Mouse (Mus musculus): Measurements from ENCODE around the gene Hoxc9. TPM values are rescaled to one million over a fixed set of nuclear protein-coding genes. Genes with fewer than 3 reads are reported as not detected.

The Hoxc9 gene
- polyA plus RNA-seq, 1 experiment from 2014 or later = 0.06 TPM

DNA sequence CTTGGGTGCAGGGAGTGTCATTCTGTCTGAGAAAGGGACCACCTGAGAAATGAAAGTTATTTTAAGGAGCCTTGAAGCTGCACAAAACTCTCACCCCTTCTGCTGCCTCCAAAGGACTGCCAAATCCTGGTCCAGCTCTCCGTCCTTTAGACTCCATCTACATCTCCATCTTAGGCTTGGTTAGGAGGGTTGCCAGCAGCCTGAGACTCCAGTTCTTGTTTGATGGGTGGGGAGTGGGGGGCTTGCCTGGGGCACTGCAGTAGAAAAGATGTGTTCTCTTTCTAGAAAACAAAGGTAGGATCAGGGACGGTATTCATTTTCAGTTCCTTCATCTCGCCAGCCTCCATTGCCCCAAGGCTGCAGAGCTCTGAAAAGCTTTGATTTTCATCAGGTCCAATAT, 21.2 kb downstream of the Hoxc9 start:
- Histone ChIP-seq H3K4me2 (0 out of 2 replicates have a peak overlapping the region, but pooled peaks have one; percentile 86), H3K36me3 (no peaks in the 10 kb centered on the region), H3K27ac (no peak overlapping the region), H3K9ac (no peak overlapping the region), H3K27me3 (replicated peaks) (peaks cover 89% of the 10 kb centered on the region), H3K4me1 (peaks cover 15% of the 10 kb centered on the region), H3K4me3 (replicated peaks) (no peak overlapping the region), H3K9me3 (no peaks in the 10 kb centered on the region)
- WGBS = 6% methylated on average over 3 of the region's 3 CpGs
- no peak for ATAC-seq (ENCODE audit: insufficient read depth, low FRiP score, low read depth)

DNA sequence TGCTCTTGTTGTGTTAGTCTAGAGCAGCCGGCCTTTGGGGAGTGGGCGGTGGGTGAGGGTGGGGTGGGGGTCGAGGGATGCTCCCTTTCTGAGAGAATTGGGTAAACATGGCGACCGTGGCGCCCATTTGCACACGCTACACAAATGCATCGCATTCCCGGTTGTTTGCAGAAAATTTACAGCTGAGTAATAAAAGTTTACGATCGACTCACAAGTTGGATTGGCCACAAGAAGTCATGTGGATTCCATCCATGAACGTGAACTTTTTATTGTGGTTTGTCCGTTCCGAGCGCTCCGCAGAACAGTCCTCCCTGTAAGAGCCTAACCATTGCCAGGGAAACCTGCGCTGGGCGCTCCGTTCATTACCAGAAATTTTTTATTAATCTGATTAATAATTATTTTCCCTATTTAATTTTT, 21.7 kb downstream of the Hoxc9 start, which contains the start of gene Hoxc6:
Hoxc6 (plus strand) TSS at position 319 of the 417 bp plus-strand sequence.
- ATAC-seq (ENCODE audit: insufficient read depth, low FRiP score, low read depth) = no peak
- Histone ChIP-seq H3K27ac (peak within 1 kb of the TSS; percentile 21; the same call in 1 of the 2 replicates), H3K9me3 (no peaks in the 10 kb centered on the region), H3K36me3 (no peaks in the 10 kb centered on the region), H3K4me3 (replicated peaks) (peak within 1 kb of the TSS; percentile 44), H3K4me2 (peak within 1 kb of the TSS; percentile 86), H3K27me3 (replicated peaks) (peaks cover 89% of the 10 kb centered on the region), H3K9ac (no peak within 1 kb of the TSS), H3K4me1 (peaks cover 15% of the 10 kb centered on the region)
- 4% methylated on average over 19 of the region's 19 CpGs for WGBS

DNA sequence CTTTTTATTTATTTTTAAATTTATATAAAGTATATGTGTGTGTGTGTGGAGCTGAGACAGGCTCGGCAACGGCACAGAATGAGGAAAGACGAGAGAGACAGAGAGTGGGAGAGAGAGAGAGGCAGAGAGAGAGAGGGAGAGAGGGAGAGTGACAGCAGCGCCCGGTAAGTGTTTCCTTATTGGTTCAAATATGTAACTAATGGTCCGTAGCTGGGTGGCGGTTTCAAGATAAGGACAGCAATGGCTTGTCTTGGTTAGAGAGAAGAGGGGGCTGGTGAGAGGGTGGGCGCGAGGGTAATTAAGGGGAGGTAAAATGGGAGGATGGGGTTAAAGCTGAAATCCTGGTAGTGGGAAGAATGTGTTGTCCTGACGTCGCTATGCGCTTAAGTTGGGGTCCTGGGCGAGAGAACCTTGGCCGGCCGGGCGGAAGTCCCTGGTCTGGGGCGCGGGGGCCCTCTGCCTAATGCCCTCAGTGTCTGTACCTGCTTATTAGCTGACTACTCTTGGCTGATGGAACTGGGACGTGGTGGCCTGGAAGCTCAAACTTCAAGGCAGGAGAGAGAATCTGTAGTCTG, 22.5 kb downstream of the Hoxc9 start:
- no peaks in the 10 kb centered on the region for H3K9me3 ChIP-seq
- H3K36me3 ChIP-seq = no peaks in the 10 kb centered on the region
- ATAC-seq (ENCODE audit: insufficient read depth, low FRiP score, low read depth) = no peak
- no peak overlapping the region for H3K9ac ChIP-seq
- peak overlapping the region; percentile 21; the same call in 1 of the 2 replicates for H3K27ac ChIP-seq
- WGBS = 2% methylated on average over 19 of the region's 19 CpGs
- H3K4me3 ChIP-seq (replicated peaks) = peak overlapping the region; percentile 44
- peaks cover 15% of the 10 kb centered on the region for H3K4me1 ChIP-seq
- peak overlapping the region; percentile 86 for H3K4me2 ChIP-seq
- H3K27me3 ChIP-seq (replicated peaks) = peaks cover 90% of the 10 kb centered on the region

DNA sequence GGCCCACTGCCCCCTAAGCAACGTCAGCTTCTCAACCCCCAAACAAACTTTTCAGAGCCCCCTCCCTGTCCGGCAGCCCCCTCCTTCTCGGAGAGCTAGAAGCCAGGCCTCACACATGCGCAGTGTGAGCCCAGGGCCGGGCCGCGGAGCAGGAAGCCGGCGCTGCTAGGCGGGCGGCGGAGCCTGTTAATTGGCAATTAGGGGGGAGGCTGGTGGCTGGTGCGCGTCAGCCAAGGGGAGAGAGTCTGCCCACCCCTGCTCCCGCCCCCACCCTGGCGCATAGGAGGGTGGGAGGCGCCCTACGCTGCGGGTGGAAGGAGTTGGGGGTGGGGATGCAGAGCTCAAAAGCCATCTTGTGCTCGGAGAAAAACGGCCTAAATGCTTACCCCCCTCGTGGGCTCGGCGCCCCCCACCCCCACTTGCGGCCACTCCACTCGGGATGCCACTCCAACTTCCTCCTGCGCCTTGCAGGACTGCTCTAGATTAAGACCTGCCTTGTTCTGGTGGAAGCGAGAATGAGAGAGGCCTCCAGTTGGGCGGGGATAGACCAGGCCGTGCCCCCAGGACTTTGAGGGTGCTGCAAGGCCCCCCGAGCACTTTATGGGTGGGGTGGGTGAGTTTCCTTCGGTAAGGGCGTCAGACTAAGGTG, 23.1 kb downstream of the Hoxc9 start:
- H3K4me1 ChIP-seq = peaks cover 15% of the 10 kb centered on the region
- H3K27me3 ChIP-seq (replicated peaks) = peaks cover 95% of the 10 kb centered on the region
- peak overlapping the region; percentile 23 for H3K27ac ChIP-seq

DNA sequence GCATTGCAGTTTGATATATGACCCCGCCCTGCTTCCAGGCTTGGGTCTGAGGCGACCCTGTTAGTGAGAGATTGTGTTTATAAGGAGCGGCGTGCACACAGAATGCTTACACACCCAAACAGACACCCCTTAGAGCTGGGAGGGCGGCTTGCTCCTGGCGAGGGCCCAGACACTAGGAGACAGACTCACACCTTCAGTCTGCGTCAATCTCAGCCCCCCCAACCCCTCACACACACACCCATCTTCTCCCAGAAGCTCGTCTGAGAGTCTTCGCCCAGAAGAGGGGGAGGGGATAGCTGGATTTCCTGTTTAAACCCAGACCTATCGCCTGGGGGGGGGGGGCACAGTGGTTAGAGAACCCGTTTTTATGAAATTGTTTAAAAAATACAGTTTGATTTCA, 23.7 kb downstream of the Hoxc9 start:
- H3K9me3 ChIP-seq = no peaks in the 10 kb centered on the region
- H3K36me3 ChIP-seq = no peaks in the 10 kb centered on the region
- 11% methylated on average over 11 of the region's 11 CpGs for WGBS
- peak overlapping the region; percentile 86 for H3K4me2 ChIP-seq
- peak overlapping the region; percentile 23 for H3K27ac ChIP-seq
- no peak; the same call in 1 of the 2 replicates for ATAC-seq (ENCODE audit: insufficient read depth, low FRiP score, low read depth)
- H3K4me3 ChIP-seq (replicated peaks) = peak overlapping the region; percentile 44; the same call in 1 of the 2 replicates
- peaks cover 96% of the 10 kb centered on the region for H3K27me3 ChIP-seq (replicated peaks)
- H3K9ac ChIP-seq = no peak overlapping the region
- H3K4me1 ChIP-seq = peaks cover 15% of the 10 kb centered on the region

More for the DNA sequence above, 23.1 kb downstream of the Hoxc9 start:
- H3K4me2 ChIP-seq = peak overlapping the region; percentile 86
- no peaks in the 10 kb centered on the region for H3K9me3 ChIP-seq
- 0 out of 2 replicates have a peak overlapping the region, but pooled peaks have one; percentile 13 for H3K9ac ChIP-seq
- no peaks in the 10 kb centered on the region for H3K36me3 ChIP-seq
- peak overlapping the region; percentile 44 for H3K4me3 ChIP-seq (replicated peaks)
- under 1% methylated on average over 33 of the region's 33 CpGs for WGBS
- peak; percentile 63 for ATAC-seq (ENCODE audit: insufficient read depth, low FRiP score, low read depth)

DNA sequence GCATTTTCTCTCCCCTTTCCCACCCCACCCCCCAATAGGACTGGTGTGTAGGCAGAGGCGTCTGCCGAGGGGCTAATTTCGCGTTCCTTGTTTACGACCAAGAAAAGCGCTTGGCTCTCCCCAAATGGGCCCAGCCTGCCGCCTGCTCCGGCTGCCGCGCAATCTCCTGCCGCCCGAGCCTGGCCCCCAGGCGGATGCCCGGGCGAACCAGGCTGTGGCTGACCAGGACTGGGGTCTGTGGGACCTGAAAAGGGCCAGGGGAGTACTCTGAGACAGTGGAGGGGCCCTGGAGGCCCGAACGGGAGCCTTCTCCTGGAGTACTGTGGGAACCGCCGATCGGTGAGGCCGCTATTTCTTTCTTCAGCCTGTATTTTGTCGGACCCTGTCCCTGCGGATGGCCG, 24.3 kb downstream of the Hoxc9 start:
- H3K27ac ChIP-seq = no peak overlapping the region

DNA sequence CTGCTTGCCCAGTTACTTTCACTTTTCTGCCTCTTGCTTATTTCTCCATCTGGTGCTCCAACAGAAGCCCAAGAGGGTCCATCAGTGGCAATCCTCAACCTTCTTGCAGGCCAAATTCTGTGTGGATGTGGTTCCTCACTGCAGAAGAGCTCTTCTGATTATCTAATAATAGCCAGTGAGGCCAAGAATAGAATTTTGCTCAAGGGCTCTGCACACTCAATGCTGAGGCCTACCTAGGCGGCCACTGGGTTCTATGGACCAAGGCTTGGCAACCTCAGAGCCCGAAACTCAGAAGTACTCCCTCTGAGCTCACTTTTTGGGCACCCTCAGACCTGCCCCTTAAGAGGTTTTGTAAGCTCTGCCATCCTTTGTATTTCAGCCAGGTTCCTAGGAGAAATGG, 25.1 kb downstream of the Hoxc9 start:
- no peak overlapping the region for H3K4me2 ChIP-seq

More for the DNA sequence above, 24.3 kb downstream of the Hoxc9 start:
- Histone ChIP-seq H3K4me1 (peaks cover 15% of the 10 kb centered on the region), H3K9ac (no peak overlapping the region), H3K4me2 (peak overlapping the region; percentile 86), H3K36me3 (no peaks in the 10 kb centered on the region), H3K4me3 (replicated peaks) (peak overlapping the region; percentile 44; the same call in 1 of the 2 replicates), H3K9me3 (no peaks in the 10 kb centered on the region), H3K27me3 (replicated peaks) (peaks cover 95% of the 10 kb centered on the region)
- WGBS = 8% methylated on average over 24 of the region's 24 CpGs
- no peak for ATAC-seq (ENCODE audit: insufficient read depth, low FRiP score, low read depth)

DNA sequence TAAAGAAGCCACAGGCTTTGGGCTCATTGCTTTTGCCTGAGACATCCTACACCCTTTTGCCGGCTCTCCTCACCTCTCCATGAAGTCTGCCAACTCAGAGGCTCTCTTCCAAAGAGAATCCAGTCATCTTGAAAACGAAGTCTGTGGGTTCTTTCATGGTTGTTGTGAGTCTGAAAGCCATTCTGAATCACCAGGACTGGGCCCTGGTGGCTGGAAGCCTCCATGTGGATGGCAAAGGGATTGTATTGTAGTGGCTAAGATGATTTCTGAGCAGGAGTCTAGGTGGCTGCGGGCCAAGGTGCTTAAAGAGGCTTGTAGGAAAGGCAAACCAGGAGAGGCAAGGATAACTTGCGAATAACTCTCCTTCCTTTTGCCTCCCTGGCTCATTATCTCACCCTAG, 25.9 kb downstream of the Hoxc9 start:
- no peak overlapping the region for H3K4me3 ChIP-seq (replicated peaks)

More for the DNA sequence above, 25.1 kb downstream of the Hoxc9 start:
- Histone ChIP-seq H3K4me1 (peaks cover 15% of the 10 kb centered on the region), H3K36me3 (no peaks in the 10 kb centered on the region), H3K4me3 (replicated peaks) (no peak overlapping the region), H3K9ac (no peak overlapping the region), H3K27ac (no peak overlapping the region), H3K27me3 (replicated peaks) (peaks cover 94% of the 10 kb centered on the region), H3K9me3 (no peaks in the 10 kb centered on the region)
- WGBS = 37% methylated on average over 2 of the region's 2 CpGs
- ATAC-seq (ENCODE audit: insufficient read depth, low FRiP score, low read depth) = no peak

DNA sequence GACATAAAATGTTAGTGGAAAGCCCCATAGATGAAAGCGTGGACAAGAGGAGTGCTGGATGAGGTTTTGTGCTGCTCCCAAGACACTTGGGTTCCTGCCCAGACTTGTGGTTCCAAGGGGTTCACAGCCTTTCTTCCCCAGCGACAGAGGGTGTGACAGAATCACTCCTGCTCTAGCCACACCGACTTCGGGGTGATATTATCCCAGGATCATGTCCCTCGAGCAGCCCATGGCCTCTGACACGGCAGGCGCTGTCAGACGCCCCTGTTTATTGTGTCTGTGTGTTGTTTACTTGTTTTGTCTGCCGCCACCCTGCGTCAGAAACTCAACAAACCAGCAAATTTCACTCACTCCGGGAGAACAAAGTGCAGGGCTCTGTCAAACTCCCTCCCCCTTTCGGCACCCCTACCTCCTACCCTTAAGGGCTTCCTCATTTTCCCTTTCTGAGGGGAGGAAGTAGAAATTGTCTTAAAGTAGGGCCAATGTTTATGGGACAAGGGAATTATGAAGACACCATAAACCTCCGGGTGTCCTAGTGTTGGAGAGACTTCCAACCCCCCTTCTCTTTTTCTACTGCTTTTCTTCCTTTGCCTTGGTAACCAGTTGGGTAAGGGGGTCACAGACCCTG, 26.7 kb downstream of the Hoxc9 start:
- Histone ChIP-seq H3K9ac (no peak overlapping the region), H3K4me3 (replicated peaks) (no peak overlapping the region), H3K4me2 (no peak overlapping the region), H3K36me3 (no peaks in the 10 kb centered on the region), H3K27ac (peak overlapping the region; percentile 33), H3K9me3 (no peaks in the 10 kb centered on the region), H3K27me3 (replicated peaks) (peaks cover 95% of the 10 kb centered on the region), H3K4me1 (peaks cover 15% of the 10 kb centered on the region)
- no peak for ATAC-seq (ENCODE audit: insufficient read depth, low FRiP score, low read depth)
- 16% methylated on average over 13 of the region's 13 CpGs for WGBS

More for the DNA sequence above, 25.9 kb downstream of the Hoxc9 start:
- ATAC-seq (ENCODE audit: insufficient read depth, low FRiP score, low read depth) = no peak
- 29% methylated on average over 4 of the region's 4 CpGs for WGBS
- H3K4me1 ChIP-seq = peaks cover 15% of the 10 kb centered on the region
- H3K9ac ChIP-seq = no peak overlapping the region
- H3K27ac ChIP-seq = peak overlapping the region; percentile 33
- H3K9me3 ChIP-seq = no peaks in the 10 kb centered on the region
- H3K27me3 ChIP-seq (replicated peaks) = peaks cover 94% of the 10 kb centered on the region
- no peaks in the 10 kb centered on the region for H3K36me3 ChIP-seq
- H3K4me2 ChIP-seq = no peak overlapping the region

DNA sequence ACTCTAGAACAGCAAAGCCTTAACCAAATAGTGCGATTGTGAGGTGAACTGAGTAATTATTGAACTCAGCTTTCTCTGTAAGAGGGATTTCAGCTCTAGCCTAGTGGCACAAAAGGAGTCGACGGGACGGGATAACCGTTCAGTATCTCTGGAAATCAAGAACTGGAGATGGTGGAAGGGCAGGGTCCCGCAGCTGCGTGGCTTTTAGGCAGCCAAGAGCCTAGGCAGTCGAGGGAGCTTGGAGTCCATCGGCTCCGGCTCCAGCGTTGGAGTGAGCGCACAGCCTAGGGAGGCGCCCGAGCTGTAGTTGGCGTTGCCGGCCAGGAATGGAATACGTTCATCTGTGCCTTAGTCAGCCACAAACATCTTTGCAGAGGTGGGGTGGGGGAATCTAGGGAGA, 29.1 kb downstream of the Hoxc9 start:
- Histone ChIP-seq H3K27ac (peak overlapping the region; percentile 71), H3K4me3 (replicated peaks) (no peak overlapping the region), H3K4me1 (0 out of 2 replicates have a peak, but pooled peaks cover under 1% of the 10 kb centered on the region), H3K36me3 (no peaks in the 10 kb centered on the region), H3K4me2 (no peak overlapping the region), H3K9ac (no peak overlapping the region), H3K9me3 (no peaks in the 10 kb centered on the region), H3K27me3 (replicated peaks) (peaks cover 94% of the 10 kb centered on the region)
- WGBS = 7% methylated on average over 17 of the region's 17 CpGs
- peak; percentile 41; the same call in 1 of the 2 replicates for ATAC-seq (ENCODE audit: insufficient read depth, low FRiP score, low read depth)

DNA sequence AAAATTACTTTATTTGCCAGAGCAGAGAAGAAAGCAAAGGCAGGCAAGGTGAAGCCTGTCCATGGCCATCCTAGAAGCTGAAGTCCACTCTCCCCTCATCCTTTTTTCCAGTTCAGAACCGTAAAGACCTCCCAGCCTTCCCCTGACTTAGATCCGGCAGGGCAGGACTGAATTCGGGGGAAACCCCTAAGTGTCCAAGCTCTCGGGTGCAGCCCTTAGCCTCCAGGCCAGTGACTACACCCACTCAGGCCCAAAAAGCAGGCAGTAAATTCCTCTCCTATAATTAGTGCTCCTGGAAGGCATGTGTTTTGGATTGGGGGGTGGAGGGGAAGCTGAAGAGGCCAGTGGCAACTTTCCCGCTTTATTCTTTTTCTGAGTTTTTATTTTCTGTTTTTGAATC, 29.6 kb downstream of the Hoxc9 start:
- peak overlapping the region; percentile 71 for H3K27ac ChIP-seq
- no peak for ATAC-seq (ENCODE audit: insufficient read depth, low FRiP score, low read depth)
- H3K9ac ChIP-seq = no peak overlapping the region

DNA sequence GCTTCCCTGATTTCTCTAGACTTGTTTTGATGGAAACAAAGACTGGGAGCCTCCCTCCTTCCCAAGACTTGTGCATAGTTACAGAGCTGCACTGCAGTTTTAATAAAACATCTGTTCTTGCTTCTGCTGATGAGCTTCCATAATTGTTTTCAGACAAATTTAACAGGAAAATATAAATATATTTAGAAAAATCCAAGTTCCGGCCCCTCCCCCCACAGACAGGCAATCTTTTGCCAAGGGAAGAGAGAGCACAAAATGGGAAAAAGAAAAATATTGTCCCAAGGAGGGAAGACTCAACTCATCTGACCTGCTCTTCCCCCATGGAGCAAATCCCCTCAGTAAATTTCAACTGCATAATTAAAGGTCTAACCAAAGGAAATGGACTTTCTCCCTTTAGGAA, 30.1 kb downstream of the Hoxc9 start:
- no peak for ATAC-seq (ENCODE audit: insufficient read depth, low FRiP score, low read depth)
- Histone ChIP-seq H3K4me2 (no peak overlapping the region), H3K27me3 (replicated peaks) (peaks cover 93% of the 10 kb centered on the region), H3K4me1 (peaks cover 7% of the 10 kb centered on the region; the same call in 1 of the 2 replicates), H3K9ac (no peak overlapping the region), H3K36me3 (no peaks in the 10 kb centered on the region), H3K9me3 (no peaks in the 10 kb centered on the region), H3K4me3 (replicated peaks) (no peak overlapping the region), H3K27ac (peak overlapping the region; percentile 71; the same call in 1 of the 2 replicates)
- 24% methylated on average over 1 of the region's 1 CpGs for WGBS

More for the DNA sequence above, 29.6 kb downstream of the Hoxc9 start:
- Histone ChIP-seq H3K4me2 (no peak overlapping the region), H3K36me3 (no peaks in the 10 kb centered on the region), H3K27me3 (replicated peaks) (peaks cover 93% of the 10 kb centered on the region), H3K9me3 (no peaks in the 10 kb centered on the region), H3K4me3 (replicated peaks) (no peak overlapping the region), H3K4me1 (0 out of 2 replicates have a peak, but pooled peaks cover 4% of the 10 kb centered on the region)
- 19% methylated on average over 5 of the region's 5 CpGs for WGBS

Measured in stomach, embryonic 15.5 days (tissue).